Mouse (Mus musculus) thymus, adult 2 months (tissue): Measurements from ENCODE around the gene Capn1.

ENCODE experiments used
- CTCF ChIP-seq: fragments of 200-500 bp; IDR thresholded peaks from 2 replicates; pipeline ENCODE4 v1.5.1; 2012; ENCODE audit warnings: mild to moderate bottlenecking, control low read depth, low read length, moderate library complexity, borderline replicate concordance; ENCODE audit not compliant: control insufficient read depth, poor library complexity, insufficient read depth; ENCODE audit errors: extremely low read depth
- POLR2A ChIP-seq: fragments of 200-500 bp; IDR thresholded peaks from 2 replicates; pipeline ENCODE4 v1.6.1; 2012; ENCODE audit warnings: mild to moderate bottlenecking, low read length, control low read depth, moderate library complexity; ENCODE audit not compliant: control insufficient read depth, poor library complexity, insufficient read depth; ENCODE audit errors: extremely low read depth

- TF ChIP-seq POLR2A (no peak), CTCF (no peak)
Observed at GRCm38 (mm10) chr19:6042293-6042692, 26.6 kb upstream of the Capn1 start.
